In the genomic region with DNA sequence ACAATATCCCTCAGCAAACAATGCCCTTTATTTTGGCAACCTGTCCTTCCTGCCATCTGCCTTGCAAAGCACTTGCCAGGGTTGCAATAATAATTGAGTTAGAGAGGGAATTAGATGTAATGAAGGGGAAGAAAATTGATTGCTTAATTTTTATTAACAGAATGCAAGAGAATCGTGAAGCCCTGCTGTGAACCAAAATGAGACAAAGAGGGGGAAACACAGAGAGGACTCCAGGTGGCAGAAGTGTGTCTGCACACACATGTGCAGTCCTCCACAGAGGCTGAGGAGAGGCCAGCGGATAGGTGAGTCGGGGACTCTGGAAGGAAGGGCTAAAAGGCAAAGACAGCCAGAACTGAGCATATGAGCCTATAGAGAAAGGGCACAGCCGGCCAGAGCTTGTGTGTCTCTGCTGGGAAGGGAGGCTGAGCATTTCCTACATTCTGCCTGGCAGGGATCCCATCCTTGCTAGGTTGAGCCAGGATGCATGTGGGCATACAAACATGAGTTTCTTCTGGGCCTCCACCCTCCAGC, we compare ENCODE assay signal across 11 mouse cellular contexts. TPM values are rescaled to one million over a fixed set of nuclear protein-coding genes. Genes with fewer than 3 reads are reported as not detected.
DNase-seq lines count a peak whose midpoint lies in the region; ATAC-seq and TF ChIP-seq lines count a peak whose summit lies in the region.
"Had no signal": no experiment of that assay in that cellular context is flagged by ENCODE, and none has a peak within 500 bp of the region (broad histone marks: within the 10 kb centered on the region; RNA-seq: fewer than 3 reads in every experiment).

No protein-coding gene starts in this region.

- DNase-seq in midbrain, embryonic 10.5 days (ENCODE audit: low spot score), result no peak
- no peak for DNase-seq in midbrain, embryonic 11.5 days (ENCODE audit: low spot score, missing footprints)
- peak; percentile 65 for DNase-seq in cerebellum, adult 9-10 months
- DNase-seq in hindbrain, embryonic 10.5 days (ENCODE audit: low spot score), result no peak
- DNase-seq in midbrain, postnatal 0 days (ENCODE audit: low spot score), result peak; percentile 73
- DNase-seq in right cerebral cortex, adult 18-20 months, result no peak
- DNase-seq in gastrocnemius, postnatal 25 days, result no peak
- DNase-seq: gastrocnemius, postnatal 36 days had no signal

- H3K4me3 ChIP-seq in midbrain, embryonic 10.5 days, result no peak overlapping the region
- no peak overlapping the region for H3K4me3 ChIP-seq in midbrain, embryonic 11.5 days (ENCODE audit: low read depth, low read length)
- H3K4me3 ChIP-seq in hindbrain, embryonic 10.5 days, result no peak overlapping the region
- no peak overlapping the region for H3K4me3 ChIP-seq in midbrain, postnatal 0 days (ENCODE audit: low read depth, low read length)
- H3K4me3 ChIP-seq: embryonic facial prominence, embryonic 12.5 days; lung, embryonic 15.5 days had no signal

- H3K9me3 ChIP-seq in midbrain, embryonic 10.5 days (replicated peaks), result no peaks in the 10 kb centered on the region
- no peaks in the 10 kb centered on the region for H3K9me3 ChIP-seq in midbrain, embryonic 11.5 days (ENCODE audit: control insufficient read depth, low read length)
- no peaks in the 10 kb centered on the region for H3K9me3 ChIP-seq in hindbrain, embryonic 10.5 days
- H3K9me3 ChIP-seq in midbrain, postnatal 0 days (ENCODE audit: low read length), result no peaks in the 10 kb centered on the region
- H3K9me3 ChIP-seq: embryonic facial prominence, embryonic 12.5 days; lung, embryonic 15.5 days had no signal

- H3K27ac ChIP-seq in midbrain, embryonic 10.5 days (replicated peaks), result peak overlapping the region; percentile 25
- H3K27ac ChIP-seq in midbrain, embryonic 11.5 days (ENCODE audit: low read depth, low read length), result no peak overlapping the region
- peak overlapping the region; percentile 69 for H3K27ac ChIP-seq in hindbrain, embryonic 10.5 days
- no peak overlapping the region for H3K27ac ChIP-seq in midbrain, postnatal 0 days (ENCODE audit: low read depth, low read length)
- H3K27ac ChIP-seq: embryonic facial prominence, embryonic 12.5 days; lung, embryonic 15.5 days had no signal

- H3K4me1 ChIP-seq in midbrain, embryonic 10.5 days, result peaks cover 39% of the 10 kb centered on the region
- peaks cover 24% of the 10 kb centered on the region for H3K4me1 ChIP-seq in midbrain, embryonic 11.5 days (ENCODE audit: control insufficient read depth, insufficient read depth, low read length)
- H3K4me1 ChIP-seq in hindbrain, embryonic 10.5 days (replicated peaks), result peaks cover 40% of the 10 kb centered on the region
- H3K4me1 ChIP-seq in midbrain, postnatal 0 days (ENCODE audit: insufficient read depth, low read length), result 0 out of 2 replicates have a peak, but pooled peaks cover 7% of the 10 kb centered on the region
- H3K4me1 ChIP-seq: embryonic facial prominence, embryonic 12.5 days had no signal

- no peak overlapping the region for H3K4me2 ChIP-seq in midbrain, embryonic 11.5 days
- H3K4me2 ChIP-seq in midbrain, postnatal 0 days (ENCODE audit: low read depth, low read length, poor library complexity, severe bottlenecking), result no peak overlapping the region
- H3K4me2 ChIP-seq: embryonic facial prominence, embryonic 12.5 days; lung, embryonic 15.5 days had no signal

- no peaks in the 10 kb centered on the region for H3K36me3 ChIP-seq in midbrain, embryonic 10.5 days
- no peaks in the 10 kb centered on the region for H3K36me3 ChIP-seq in midbrain, embryonic 11.5 days (ENCODE audit: control insufficient read depth, insufficient read depth, low read length)
- H3K36me3 ChIP-seq in hindbrain, embryonic 10.5 days, result no peaks in the 10 kb centered on the region
- no peaks in the 10 kb centered on the region for H3K36me3 ChIP-seq in midbrain, postnatal 0 days (ENCODE audit: insufficient read depth, low read length)
- H3K36me3 ChIP-seq: embryonic facial prominence, embryonic 12.5 days; lung, embryonic 15.5 days had no signal

- no peaks in the 10 kb centered on the region for H3K27me3 ChIP-seq in midbrain, embryonic 10.5 days (ENCODE audit: low read depth, poor library complexity, severe bottlenecking)
- no peaks in the 10 kb centered on the region for H3K27me3 ChIP-seq in midbrain, embryonic 11.5 days (ENCODE audit: control insufficient read depth, insufficient read depth, low read length)
- no peaks in the 10 kb centered on the region for H3K27me3 ChIP-seq in hindbrain, embryonic 10.5 days (ENCODE audit: insufficient read depth, poor library complexity, severe bottlenecking)
- no peaks in the 10 kb centered on the region for H3K27me3 ChIP-seq in midbrain, postnatal 0 days (ENCODE audit: insufficient read depth, low read length)
- H3K27me3 ChIP-seq: embryonic facial prominence, embryonic 12.5 days; lung, embryonic 15.5 days had no signal

- WGBS in midbrain, embryonic 10.5 days, result 77% methylated on average over 4 of the region's 4 CpGs
- 84% methylated on average over 4 of the region's 4 CpGs for WGBS in midbrain, embryonic 11.5 days
- 72% methylated on average over 4 of the region's 4 CpGs for WGBS in hindbrain, embryonic 10.5 days
- WGBS in midbrain, postnatal 0 days, result 49% methylated on average over 4 of the region's 4 CpGs

- no peak for TF ChIP-seq CTCF in midbrain, postnatal 0 days (IDR thresholded peaks at IDR 0.05)

- no peak overlapping the region for H3K9ac ChIP-seq in midbrain, embryonic 11.5 days (ENCODE audit: low read length)
- no peak overlapping the region for H3K9ac ChIP-seq in midbrain, postnatal 0 days (replicated peaks; ENCODE audit: low read length, poor library complexity, severe bottlenecking)
- H3K9ac ChIP-seq: embryonic facial prominence, embryonic 12.5 days; lung, embryonic 15.5 days had no signal

- no peak for ATAC-seq in midbrain, embryonic 11.5 days (ENCODE audit: low FRiP score)
- no peak for ATAC-seq in midbrain, postnatal 0 days (ENCODE audit: low FRiP score)
- no peak for ATAC-seq in inflammation-experienced regulatory T-cells, adult 6 months

RNA-seq across cellular contexts. Expression of a gene that starts 9.5 kb away (rescaled TPM):
- polyA plus RNA-seq in midbrain, embryonic 10.5 days (2016; fragmentation: Nextera tagmentation; extraction: Ambion mirVana), result 4.2 and 4.9 TPM in 2 replicates
- 4.1 TPM in 1 of 2 replicates, not detected in the other for polyA plus RNA-seq in midbrain, embryonic 11.5 days (2014; fragmentation: Nextera tagmentation; extraction: Ambion mirVana)
- 3.7 and 3.8 TPM in 2 replicates for polyA plus RNA-seq in hindbrain, embryonic 10.5 days (2016; fragmentation: Nextera tagmentation; extraction: Ambion mirVana)
- 20.2 and 50.0 TPM in 2 replicates for total RNA-seq in midbrain, postnatal 0 days (2014; rRNA removed)
- 2.0 and 4.3 TPM in 2 replicates for polyA plus RNA-seq in midbrain, postnatal 0 days (2015; fragmentation: Nextera tagmentation; extraction: Ambion mirVana)
- polyA plus RNA-seq in inflammation-experienced regulatory T-cells, adult 6 months (2017; shearing (Covaris generic)), result 10 to 100 TPM in 2 of 3 experiments, 1 to 10 TPM in 1; 9.1 to 26.6 (median 25.0) TPM
- 10 to 100 TPM; 88.9 to 97.1 TPM for total RNA-seq in gastrocnemius, postnatal 25 days (2021)

Comparison
In these comparisons a context has a peak if more than half of its experiments do, and no peak if none do; other contexts are left out.
1. DNase-seq: peak in cerebellum, adult 9-10 months (single experiment) and midbrain, postnatal 0 days (single experiment); none in midbrain, embryonic 10.5 days (single experiment), midbrain, embryonic 11.5 days (single experiment), hindbrain, embryonic 10.5 days (single experiment), right cerebral cortex, adult 18-20 months (single experiment) and gastrocnemius, postnatal 25 days (single experiment).
2. H3K27ac ChIP-seq: peak in midbrain, embryonic 10.5 days (single experiment) and hindbrain, embryonic 10.5 days (single experiment); none in midbrain, embryonic 11.5 days (single experiment) and midbrain, postnatal 0 days (single experiment).